Mouse (Mus musculus) heart, postnatal 0 days (tissue): Measurements from ENCODE around the gene Dlg2. TPM values are rescaled to one million over a fixed set of nuclear protein-coding genes. Genes with fewer than 3 reads are reported as not detected.

Source experiments
- ATAC-seq: fragments of 200-750 bp; cut with Nextera tagmentation; 2 replicates; pipeline ENCODE4 v1.8.0; 2017; ENCODE audit warnings: low read depth, moderate number of reproducible peaks, moderate library complexity; ENCODE audit not compliant: insufficient read depth
- DNase-seq: peaks from one replicate; pipeline ENCODE4 v3.0.0-alpha.2; 2016; ENCODE audit warnings: low spot score
- H3K27ac ChIP-seq: fragments of 300-500 bp; sonication (generic); 2 replicates; pipeline ENCODE4 v1.5.1; 2014; ENCODE audit warnings: low read depth, mild to moderate bottlenecking
- H3K27me3 ChIP-seq: fragments of 300-500 bp; sonication (generic); 2 replicates; pipeline ENCODE4 v1.6.1; 2014; ENCODE audit warnings: low read length, mixed read lengths; ENCODE audit not compliant: control insufficient read depth, insufficient read depth
- H3K36me3 ChIP-seq: fragments of 300-500 bp; sonication (generic); replicated peaks from 2 replicates; pipeline ENCODE4 v1.6.1; 2014; ENCODE audit warnings: low read length, mixed read lengths; ENCODE audit not compliant: control insufficient read depth, insufficient read depth
- H3K4me1 ChIP-seq: fragments of 300-500 bp; sonication (generic); 2 replicates; pipeline ENCODE4 v1.6.1; 2014; ENCODE audit warnings: antibody characterized with exemption; ENCODE audit not compliant: control insufficient read depth, insufficient read depth
- H3K4me2 ChIP-seq: fragments of 300-500 bp; sonication (generic); 2 replicates; pipeline ENCODE4 v1.6.1; 2014; ENCODE audit warnings: low read depth, mild to moderate bottlenecking, low read length, moderate library complexity
- H3K4me3 ChIP-seq: fragments of 300-500 bp; sonication (generic); 2 replicates; pipeline ENCODE4 v1.5.1; 2014; ENCODE audit warnings: low read depth, low read length
- H3K9ac ChIP-seq: fragments of 300-500 bp; sonication (generic); replicated peaks from 2 replicates; pipeline ENCODE4 v1.6.1; 2014; ENCODE audit warnings: low read depth, low read length, mixed read lengths
- H3K9me3 ChIP-seq: fragments of 300-500 bp; sonication (generic); replicated peaks from 2 replicates; pipeline ENCODE4 v1.6.1; 2016; ENCODE audit warnings: low read length; ENCODE audit not compliant: control insufficient read depth
- CTCF ChIP-seq: IDR thresholded peaks from 2 replicates; pipeline ENCODE4 v1.5.1; 2016; ENCODE audit warnings: antibody characterized with exemption, control low read depth, low read depth
- EP300 ChIP-seq: IDR thresholded peaks from 2 replicates; pipeline ENCODE4 v1.6.1; 2016; ENCODE audit warnings: antibody characterized with exemption, low read depth
- WGBS: fragments of 180-500 bp; shearing (Covaris S2); extraction: QIAGEN DNeasy Blood & Tissue Kit; methylation state at CpG from one replicate; pipeline ENCODE4 v1.1.7; 2014; 5-methylcytosine and 5-hydroxymethylcytosine counted together
- polyA plus RNA-seq: library from polyadenylated mRNA; unstranded; fragments of >200 nt; fragmentation: Nextera tagmentation; extraction: Ambion mirVana; gene quantifications from 2 replicates; pipeline ENCODE4 v1.2.1, GENCODE M21; 2015
- total RNA-seq: library from RNA; depleted of rRNA; stranded (reverse); fragments of >200 nt; gene quantifications from 2 replicates; pipeline ENCODE4 v1.2.3, GENCODE M21; 2014; ENCODE audit warnings: low replicate concordance

Dlg2 gene
- total and polyA plus RNA-seq, 2 experiments from 2014 or later: 1.3 to 2.3 TPM

DNA sequence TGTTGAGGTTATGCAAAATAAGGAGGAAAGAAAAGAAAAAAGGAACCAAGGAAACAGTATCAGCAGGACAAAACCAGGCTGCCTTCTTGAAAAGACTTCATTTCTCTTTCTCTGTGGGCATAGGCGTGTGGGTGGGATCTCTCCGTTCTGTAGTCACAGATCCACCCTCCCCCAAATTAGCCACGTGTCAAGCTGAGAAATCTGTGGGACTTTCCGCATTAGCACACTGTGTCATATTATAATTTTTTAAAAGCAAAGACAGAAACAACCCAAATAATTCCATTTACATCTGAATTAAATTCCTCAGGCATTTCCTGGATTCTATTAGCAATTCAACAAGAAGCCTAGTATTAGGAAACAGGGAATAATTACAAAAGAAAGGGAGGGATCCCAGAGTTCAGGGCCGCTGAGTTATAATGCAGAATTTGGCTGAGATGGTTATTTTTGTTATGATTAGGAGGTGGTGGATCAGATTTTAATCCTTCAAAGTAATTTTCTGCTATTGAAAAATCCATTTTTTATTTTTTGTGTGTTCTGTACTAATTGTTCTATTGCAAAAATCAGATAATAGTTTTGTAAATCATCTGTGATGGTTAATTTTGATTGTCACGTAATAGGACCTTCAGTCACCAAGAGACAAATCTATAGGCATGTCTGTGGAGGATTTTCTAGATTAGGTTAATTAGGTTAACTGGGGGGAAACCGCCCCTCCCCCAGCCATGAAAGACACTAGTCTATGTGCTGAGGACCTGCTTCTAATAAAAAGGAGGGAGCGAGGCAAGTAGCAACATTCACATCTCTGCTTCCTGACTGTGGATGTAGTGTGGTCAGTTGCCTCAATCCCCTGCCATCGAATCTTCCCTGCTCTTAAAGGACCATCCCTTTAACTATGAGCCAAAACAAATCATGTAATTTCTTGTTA lies 63.3 kb downstream of the Dlg2 start:
- WGBS: 61% methylated on average over 9 of the region's 9 CpGs
- H3K27ac ChIP-seq: no peak overlapping the region
- DNase-seq (no peak), ATAC-seq (no peak)
- H3K9ac ChIP-seq: no peak overlapping the region
- TF ChIP-seq CTCF: no peak
- TF ChIP-seq EP300: no peak
- H3K4me1 ChIP-seq: no peaks in the 10 kb centered on the region
- no peak overlapping the region for H3K4me3 ChIP-seq
- H3K27me3 ChIP-seq: no peaks in the 10 kb centered on the region
- no peaks in the 10 kb centered on the region for H3K36me3 ChIP-seq
- H3K9me3 ChIP-seq: no peaks in the 10 kb centered on the region
- H3K4me2 ChIP-seq: no peak overlapping the region

DNA sequence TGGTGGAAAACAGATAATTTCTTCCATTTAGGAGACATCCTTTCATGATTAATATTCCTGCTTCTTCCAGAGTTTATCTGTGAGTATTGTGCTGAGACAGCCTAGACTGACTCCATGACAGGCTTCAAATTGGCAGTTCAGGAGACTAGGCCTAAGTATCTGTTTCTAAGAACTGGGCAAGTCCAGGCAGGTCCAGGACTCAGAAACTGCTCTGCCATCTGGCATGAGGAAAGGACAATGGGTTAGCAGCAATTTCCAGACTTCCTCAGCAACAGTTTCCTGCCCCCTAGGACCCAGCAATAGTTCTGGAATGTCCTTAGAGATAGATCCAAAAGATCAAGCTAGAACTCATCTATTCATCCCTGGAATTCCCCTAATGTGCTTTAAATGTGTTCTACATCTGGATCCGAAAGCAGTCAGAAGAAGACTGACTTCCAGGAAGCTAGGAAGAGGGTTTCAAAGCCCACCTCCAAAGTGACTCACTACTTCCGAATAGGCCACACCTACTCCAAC lies 64.4 kb downstream of the Dlg2 start:
- TF ChIP-seq EP300 (no peak), CTCF (no peak)
- H3K4me2 ChIP-seq: no peak overlapping the region
- no peak for DNase-seq
- H3K9ac ChIP-seq: no peak overlapping the region
- no peak overlapping the region for H3K27ac ChIP-seq
- no peaks in the 10 kb centered on the region for H3K4me1 ChIP-seq
- no peaks in the 10 kb centered on the region for H3K36me3 ChIP-seq
- no peaks in the 10 kb centered on the region for H3K27me3 ChIP-seq
- ATAC-seq: no peak
- no peak overlapping the region for H3K4me3 ChIP-seq
- 66% methylated on average over 2 of the region's 2 CpGs for WGBS
- no peaks in the 10 kb centered on the region for H3K9me3 ChIP-seq

DNA sequence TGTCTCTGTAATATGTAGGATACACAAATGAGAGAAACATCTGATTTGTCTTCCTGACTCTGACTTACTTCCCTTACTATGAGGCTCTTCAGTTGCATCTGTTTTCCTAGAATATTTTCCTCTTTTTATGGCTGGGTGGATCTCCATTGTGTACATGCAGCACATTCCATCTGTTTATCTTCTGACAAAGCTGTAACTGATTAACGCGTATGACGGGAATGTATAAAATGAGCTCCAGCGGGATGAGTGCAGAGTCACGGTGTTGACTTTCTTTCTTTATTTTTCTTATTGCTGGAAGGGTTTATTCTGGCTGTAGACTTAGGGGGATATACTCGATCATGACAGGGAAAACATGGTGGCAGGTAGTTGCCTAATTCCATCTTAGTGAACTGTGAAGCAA lies 76.9 kb downstream of the Dlg2 start:
- TF ChIP-seq EP300 (no peak), CTCF (no peak)
- Histone ChIP-seq H3K4me2 (no peak overlapping the region), H3K27me3 (no peaks in the 10 kb centered on the region), H3K9ac (no peak overlapping the region), H3K27ac (no peak overlapping the region), H3K4me3 (no peak overlapping the region), H3K4me1 (no peaks in the 10 kb centered on the region), H3K9me3 (no peaks in the 10 kb centered on the region), H3K36me3 (no peaks in the 10 kb centered on the region)
- no peak for DNase-seq
- WGBS: 78% methylated on average over 6 of the region's 6 CpGs
- ATAC-seq: no peak

DNA sequence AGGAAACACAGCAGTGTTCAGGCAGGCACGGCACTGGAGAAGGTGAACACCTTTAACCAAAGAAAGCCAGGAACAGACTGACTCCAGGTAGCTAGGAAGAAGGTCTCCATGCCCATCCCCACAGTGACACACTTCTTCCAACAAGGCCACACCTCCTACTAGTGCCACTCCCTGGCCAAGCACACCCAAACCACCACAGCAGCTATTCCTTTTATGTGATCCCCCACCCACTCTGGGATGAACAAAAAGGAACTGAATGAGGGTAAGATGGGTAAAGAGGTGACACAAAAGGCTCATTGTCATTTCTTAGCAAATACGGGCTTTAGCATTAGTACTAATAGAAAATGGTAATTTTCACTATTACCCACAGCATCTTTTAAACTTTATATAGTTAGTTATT lies 77.9 kb downstream of the Dlg2 start:
- TF ChIP-seq EP300 (no peak), CTCF (no peak)
- Histone ChIP-seq H3K9ac (no peak overlapping the region), H3K4me1 (no peaks in the 10 kb centered on the region), H3K9me3 (no peaks in the 10 kb centered on the region), H3K36me3 (no peaks in the 10 kb centered on the region), H3K4me2 (no peak overlapping the region), H3K27me3 (no peaks in the 10 kb centered on the region), H3K4me3 (no peak overlapping the region), H3K27ac (no peak overlapping the region)
- DNase-seq: no peak
- WGBS: 77% methylated on average over 2 of the region's 2 CpGs
- ATAC-seq: no peak

DNA sequence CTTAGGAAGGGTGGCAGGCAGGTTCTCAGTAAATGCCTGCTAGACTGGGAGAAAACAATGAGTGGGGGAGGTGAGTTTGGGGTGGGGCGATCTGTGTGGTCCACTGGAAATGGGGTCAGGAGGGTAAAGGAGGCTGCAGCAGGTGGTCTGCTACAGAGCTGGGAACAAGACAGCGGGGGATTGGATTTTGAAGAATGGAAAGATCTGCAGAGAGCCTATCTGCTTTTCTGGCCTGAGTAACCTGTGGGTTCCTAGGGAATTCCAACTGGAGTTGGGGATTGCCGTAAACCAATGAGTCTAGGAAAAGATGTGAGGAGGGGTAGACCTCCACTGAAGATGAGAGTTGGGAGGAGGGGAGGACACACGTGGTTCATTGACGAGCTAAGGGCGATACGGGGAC lies 92.7 kb downstream of the Dlg2 start:
- ATAC-seq (no peak), DNase-seq (no peak)
- H3K9ac ChIP-seq: no peak overlapping the region
- 39% methylated on average over 7 of the region's 7 CpGs for WGBS
- no peaks in the 10 kb centered on the region for H3K9me3 ChIP-seq
- H3K36me3 ChIP-seq: no peaks in the 10 kb centered on the region
- no peak overlapping the region for H3K27ac ChIP-seq
- H3K27me3 ChIP-seq: no peaks in the 10 kb centered on the region
- no peak overlapping the region for H3K4me3 ChIP-seq
- TF ChIP-seq EP300: no peak
- TF ChIP-seq CTCF: no peak
- H3K4me1 ChIP-seq: no peaks in the 10 kb centered on the region
- no peak overlapping the region for H3K4me2 ChIP-seq

DNA sequence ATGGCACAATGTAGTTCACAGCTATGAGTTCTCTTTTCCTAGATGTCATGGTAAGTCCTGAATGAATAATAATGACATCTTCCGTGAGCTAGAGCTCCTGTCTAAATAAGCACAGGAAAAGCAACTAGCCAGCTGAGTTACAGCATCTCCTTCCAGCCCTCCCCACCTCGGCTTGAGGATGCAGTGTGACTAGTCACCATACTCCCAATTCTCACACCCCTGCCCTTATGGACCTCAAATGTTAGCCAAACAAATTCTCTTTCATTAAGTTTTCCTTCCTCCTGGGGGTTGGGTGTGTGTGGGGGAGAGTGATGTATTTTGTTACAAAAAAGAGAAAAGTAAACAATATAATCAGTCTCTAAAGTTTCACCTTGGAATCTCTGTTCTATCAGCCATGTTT lies 111.3 kb downstream of the Dlg2 start:
- H3K27me3 ChIP-seq: no peaks in the 10 kb centered on the region
- no peak overlapping the region for H3K9ac ChIP-seq
- no peak overlapping the region for H3K27ac ChIP-seq
- H3K9me3 ChIP-seq: no peaks in the 10 kb centered on the region
- no peak overlapping the region for H3K4me2 ChIP-seq
- 42% methylated on average over 2 of the region's 2 CpGs for WGBS
- DNase-seq (no peak), ATAC-seq (no peak)
- H3K4me3 ChIP-seq: no peak overlapping the region
- no peaks in the 10 kb centered on the region for H3K4me1 ChIP-seq
- no peaks in the 10 kb centered on the region for H3K36me3 ChIP-seq
- TF ChIP-seq EP300 (no peak), CTCF (no peak)
